ENCODE assay signal across 12 mouse cellular contexts in genomic region chr15:89473370-89473769, GRCm38 (mm10).
DNase-seq lines count a peak whose midpoint lies in the region.
"Had no signal": no experiment of that assay in that cellular context is flagged by ENCODE, and none has a peak within 500 bp of the region (broad histone marks: within the 10 kb centered on the region; RNA-seq: fewer than 3 reads in every experiment).

No protein-coding gene starts in this region.

- peak; percentile 49 for DNase-seq in cerebellum, adult 9-10 months
- DNase-seq in cerebellum, postnatal 36 days: no peak
- peak; percentile 54 for DNase-seq in testis, postnatal 10 days (ENCODE audit: low spot score)
- DNase-seq in testis, postnatal 14 days (ENCODE audit: low spot score): no peak
- no peak for DNase-seq in urinary bladder, postnatal 4 days (ENCODE audit: low spot score in 2 of 2)
- DNase-seq: adrenal gland, adult 8-10 months; adrenal gland, postnatal 14 days; adrenal gland, postnatal 36 days; cerebellum, adult 18-20 months; cerebellum, adult 8-10 months; cerebellum, postnatal 10 days; forebrain, postnatal 0 days had no signal

Comparison
In these comparisons a context has a peak if more than half of its experiments do, and no peak if none do; other contexts are left out.
1. DNase-seq: peak in cerebellum, adult 9-10 months (single experiment) and testis, postnatal 10 days (single experiment); none in cerebellum, postnatal 36 days (0 of 2), testis, postnatal 14 days (single experiment) and urinary bladder, postnatal 4 days (0 of 2).